Mouse (Mus musculus): Measurements from ENCODE around the gene Jagn1. TPM values are rescaled to one million over a fixed set of nuclear protein-coding genes. Genes with fewer than 3 reads are reported as not detected.
A peak's percentile ranks its signal among the peaks of the same experiment; 100 is the strongest.

Gene Jagn1
- polyA plus RNA-seq, 1 experiment from 2014 or later: 77.1 TPM

GRCm38 (mm10) chr6:113457952-113458534, 15.7 kb downstream of the Jagn1 start, which contains the start of gene Il17re:
Gene Il17re (plus strand): TSS chr6:113458484.
- 45% methylated on average over 9 of the region's 10 CpGs for WGBS
- Histone ChIP-seq H3K4me1 (peaks cover 5% of the 10 kb centered on the region), H3K9ac (peak within 1 kb of the TSS; percentile 31; the same call in 1 of the 2 replicates), H3K27me3 (no peaks in the 10 kb centered on the region), H3K36me3 (no peaks in the 10 kb centered on the region), H3K4me2 (peak within 1 kb of the TSS; percentile 52), H3K9me3 (no peaks in the 10 kb centered on the region), H3K27ac (peak within 1 kb of the TSS; percentile 74), H3K4me3 (peak within 1 kb of the TSS; percentile 35)
- ATAC-seq (ENCODE audit: borderline replicate concordance, extremely low read depth, low FRiP score, low TSS enrichment): no peak

GRCm38 (mm10) chr6:113458635-113459034, 16.3 kb downstream of the Jagn1 start:
- Histone ChIP-seq H3K4me1 (peaks cover 5% of the 10 kb centered on the region), H3K4me3 (peak overlapping the region; percentile 35), H3K4me2 (peak overlapping the region; percentile 52), H3K9ac (peak overlapping the region; percentile 31; the same call in 1 of the 2 replicates), H3K36me3 (no peaks in the 10 kb centered on the region), H3K27ac (peak overlapping the region; percentile 74), H3K9me3 (no peaks in the 10 kb centered on the region), H3K27me3 (no peaks in the 10 kb centered on the region)
- WGBS: 33% methylated on average over 10 of the region's 10 CpGs
- peak; percentile 91 for ATAC-seq (ENCODE audit: borderline replicate concordance, extremely low read depth, low FRiP score, low TSS enrichment)

GRCm38 (mm10) chr6:113464040-113464439, 21.7 kb downstream of the Jagn1 start:
- WGBS: 57% methylated on average over 7 of the region's 7 CpGs
- no peaks in the 10 kb centered on the region for H3K9me3 ChIP-seq
- no peak for ATAC-seq (ENCODE audit: borderline replicate concordance, extremely low read depth, low FRiP score, low TSS enrichment)

GRCm38 (mm10) chr6:113465602-113466001, 23.2 kb downstream of the Jagn1 start:
- Histone ChIP-seq H3K4me2 (no peak overlapping the region), H3K4me3 (no peak overlapping the region), H3K9me3 (no peaks in the 10 kb centered on the region), H3K36me3 (no peaks in the 10 kb centered on the region), H3K27me3 (peaks cover 10% of the 10 kb centered on the region), H3K27ac (no peak overlapping the region), H3K4me1 (peaks cover 14% of the 10 kb centered on the region), H3K9ac (no peak overlapping the region)
- no peak for ATAC-seq (ENCODE audit: borderline replicate concordance, extremely low read depth, low FRiP score, low TSS enrichment)
- 57% methylated on average over 5 of the region's 5 CpGs for WGBS

More at GRCm38 (mm10) chr6:113464040-113464439, 21.7 kb downstream of the Jagn1 start:
- H3K27ac ChIP-seq: no peak overlapping the region
- H3K27me3 ChIP-seq: no peaks in the 10 kb centered on the region
- H3K4me1 ChIP-seq: peaks cover 3% of the 10 kb centered on the region; the same call in 1 of the 2 replicates
- H3K4me2 ChIP-seq: no peak overlapping the region
- H3K4me3 ChIP-seq: no peak overlapping the region
- H3K36me3 ChIP-seq: no peaks in the 10 kb centered on the region
- H3K9ac ChIP-seq: no peak overlapping the region

GRCm38 (mm10) chr6:113468512-113468911, 26.1 kb downstream of the Jagn1 start:
- no peak overlapping the region for H3K9ac ChIP-seq
- no peaks in the 10 kb centered on the region for H3K36me3 ChIP-seq
- H3K4me1 ChIP-seq: peaks cover 27% of the 10 kb centered on the region
- H3K27ac ChIP-seq: no peak overlapping the region
- H3K4me2 ChIP-seq: no peak overlapping the region
- 56% methylated on average over 3 of the region's 3 CpGs for WGBS
- no peak overlapping the region for H3K4me3 ChIP-seq
- H3K27me3 ChIP-seq: peaks cover 12% of the 10 kb centered on the region
- no peak for ATAC-seq (ENCODE audit: borderline replicate concordance, extremely low read depth, low FRiP score, low TSS enrichment)
- no peaks in the 10 kb centered on the region for H3K9me3 ChIP-seq

- Histone ChIP-seq H3K4me2 (peak overlapping the region; percentile 84), H3K9me3 (no peaks in the 10 kb centered on the region), H3K27me3 (peaks cover 12% of the 10 kb centered on the region), H3K4me1 (peaks cover 27% of the 10 kb centered on the region), H3K27ac (no peak overlapping the region), H3K4me3 (peak overlapping the region; percentile 39), H3K36me3 (no peaks in the 10 kb centered on the region), H3K9ac (peak overlapping the region; percentile 17; the same call in 1 of the 2 replicates)
- peak; percentile 53; the same call in 1 of the 2 replicates for ATAC-seq (ENCODE audit: borderline replicate concordance, extremely low read depth, low FRiP score, low TSS enrichment)
- WGBS: 8% methylated on average over 9 of the region's 9 CpGs
Observed at GRCm38 (mm10) chr6:113469021-113469420, 26.7 kb downstream of the Jagn1 start.

GRCm38 (mm10) chr6:113469432-113469831, 27.1 kb downstream of the Jagn1 start:
- ATAC-seq (ENCODE audit: borderline replicate concordance, extremely low read depth, low FRiP score, low TSS enrichment): peak; percentile 25; the same call in 1 of the 2 replicates
- H3K9ac ChIP-seq: peak overlapping the region; percentile 17; the same call in 1 of the 2 replicates
- no peak overlapping the region for H3K27ac ChIP-seq
- H3K4me1 ChIP-seq: peaks cover 27% of the 10 kb centered on the region
- no peaks in the 10 kb centered on the region for H3K36me3 ChIP-seq
- H3K4me3 ChIP-seq: peak overlapping the region; percentile 39
- H3K27me3 ChIP-seq: peaks cover 12% of the 10 kb centered on the region
- WGBS: 1% methylated on average over 31 of the region's 31 CpGs
- H3K9me3 ChIP-seq: no peaks in the 10 kb centered on the region
- peak overlapping the region; percentile 84 for H3K4me2 ChIP-seq

GRCm38 (mm10) chr6:113471297-113471936, 29.0 kb downstream of the Jagn1 start, which contains the start of gene Il17rc:
Gene Il17rc (plus strand): TSS chr6:113471427.
- Histone ChIP-seq H3K27me3 (peaks cover 12% of the 10 kb centered on the region), H3K4me1 (peaks cover 27% of the 10 kb centered on the region), H3K4me3 (peak within 1 kb of the TSS; percentile 37), H3K9me3 (no peaks in the 10 kb centered on the region), H3K27ac (peak within 1 kb of the TSS; percentile 68), H3K36me3 (no peaks in the 10 kb centered on the region), H3K9ac (peak within 1 kb of the TSS; percentile 44), H3K4me2 (peak within 1 kb of the TSS; percentile 66)
- WGBS: 21% methylated on average over 12 of the region's 12 CpGs
- ATAC-seq (ENCODE audit: borderline replicate concordance, extremely low read depth, low FRiP score, low TSS enrichment): peak; percentile 60; the same call in 1 of the 2 replicates

- ATAC-seq (ENCODE audit: borderline replicate concordance, extremely low read depth, low FRiP score, low TSS enrichment): no peak
- Histone ChIP-seq H3K27me3 (peaks cover 12% of the 10 kb centered on the region), H3K9me3 (no peaks in the 10 kb centered on the region), H3K4me2 (peak overlapping the region; percentile 66), H3K36me3 (no peaks in the 10 kb centered on the region), H3K4me3 (peak overlapping the region; percentile 37; the same call in 1 of the 2 replicates), H3K9ac (peak overlapping the region; percentile 44; the same call in 1 of the 2 replicates), H3K4me1 (peaks cover 27% of the 10 kb centered on the region), H3K27ac (peak overlapping the region; percentile 68)
- WGBS: 56% methylated on average over 10 of the region's 10 CpGs
Observed at GRCm38 (mm10) chr6:113472061-113472460, 29.7 kb downstream of the Jagn1 start.

GRCm38 (mm10) chr6:113473246-113473645, 30.9 kb downstream of the Jagn1 start:
- no peak for ATAC-seq (ENCODE audit: borderline replicate concordance, extremely low read depth, low FRiP score, low TSS enrichment)
- Histone ChIP-seq H3K27me3 (peaks cover 12% of the 10 kb centered on the region), H3K27ac (no peak overlapping the region), H3K4me2 (no peak overlapping the region), H3K36me3 (no peaks in the 10 kb centered on the region), H3K4me1 (peaks cover 27% of the 10 kb centered on the region), H3K9me3 (no peaks in the 10 kb centered on the region), H3K9ac (no peak overlapping the region), H3K4me3 (no peak overlapping the region)
- WGBS: 55% methylated on average over 2 of the region's 2 CpGs

GRCm38 (mm10) chr6:113473715-113474114, 31.3 kb downstream of the Jagn1 start:
- 82% methylated on average over 6 of the region's 6 CpGs for WGBS
- peaks cover 12% of the 10 kb centered on the region for H3K27me3 ChIP-seq

GRCm38 (mm10) chr6:113477353-113477752, 35.0 kb downstream of the Jagn1 start:
- H3K9ac ChIP-seq: no peak overlapping the region
- no peak for ATAC-seq (ENCODE audit: borderline replicate concordance, extremely low read depth, low FRiP score, low TSS enrichment)
- H3K4me3 ChIP-seq: no peak overlapping the region
- peaks cover 3% of the 10 kb centered on the region; the same call in 1 of the 2 replicates for H3K4me1 ChIP-seq
- H3K27ac ChIP-seq: no peak overlapping the region
- 21% methylated on average over 7 of the region's 7 CpGs for WGBS
- peaks cover 19% of the 10 kb centered on the region for H3K27me3 ChIP-seq
- H3K4me2 ChIP-seq: no peak overlapping the region
- H3K9me3 ChIP-seq: no peaks in the 10 kb centered on the region
- H3K36me3 ChIP-seq: no peaks in the 10 kb centered on the region

More at GRCm38 (mm10) chr6:113473715-113474114, 31.3 kb downstream of the Jagn1 start:
- no peak for ATAC-seq (ENCODE audit: borderline replicate concordance, extremely low read depth, low FRiP score, low TSS enrichment)
- Histone ChIP-seq H3K27ac (no peak overlapping the region), H3K4me1 (peaks cover 27% of the 10 kb centered on the region), H3K4me3 (no peak overlapping the region), H3K9ac (no peak overlapping the region), H3K9me3 (no peaks in the 10 kb centered on the region), H3K36me3 (no peaks in the 10 kb centered on the region), H3K4me2 (no peak overlapping the region)

Measured in lung, embryonic 15.5 days (tissue).